Mouse (Mus musculus) effector memory CD4-positive, alpha-beta T cell, adult 7 months (primary cell): ENCODE data around the gene Gm17387. TPM values are rescaled to one million over a fixed set of nuclear protein-coding genes. Genes with fewer than 3 reads are reported as not detected.

Experiments
- polyA plus RNA-seq: library from polyadenylated mRNA; unstranded; fragments of 100-300 nt; shearing (Covaris generic); gene quantifications from one replicate; pipeline ENCODE4 v1.2.1, GENCODE M21; 2017

Gene Gm17387
- polyA plus RNA-seq = not detected

DNA sequence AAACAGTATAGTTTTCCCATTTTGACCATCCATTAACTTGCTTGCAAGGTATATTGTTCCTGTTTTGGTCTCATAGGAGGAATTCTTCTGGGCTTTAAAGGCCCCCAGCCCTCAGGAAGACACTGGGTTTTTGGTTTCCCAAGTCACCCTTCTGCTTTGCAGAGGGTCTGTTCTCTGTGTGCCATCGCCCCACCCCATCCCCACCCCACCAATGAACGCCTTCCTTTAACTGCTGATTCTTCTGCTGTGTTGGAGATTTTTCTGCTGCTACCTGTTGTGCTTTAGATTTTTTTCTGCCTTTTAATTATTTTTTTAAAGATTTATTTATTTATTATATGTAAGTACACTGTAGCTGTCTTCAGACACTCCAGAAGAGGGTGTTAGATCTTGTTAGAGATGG is at the start of gene Gm17387:
Gene Gm17387 (plus strand): TSS at position 301 of the 400 bp plus-strand sequence.

DNA sequence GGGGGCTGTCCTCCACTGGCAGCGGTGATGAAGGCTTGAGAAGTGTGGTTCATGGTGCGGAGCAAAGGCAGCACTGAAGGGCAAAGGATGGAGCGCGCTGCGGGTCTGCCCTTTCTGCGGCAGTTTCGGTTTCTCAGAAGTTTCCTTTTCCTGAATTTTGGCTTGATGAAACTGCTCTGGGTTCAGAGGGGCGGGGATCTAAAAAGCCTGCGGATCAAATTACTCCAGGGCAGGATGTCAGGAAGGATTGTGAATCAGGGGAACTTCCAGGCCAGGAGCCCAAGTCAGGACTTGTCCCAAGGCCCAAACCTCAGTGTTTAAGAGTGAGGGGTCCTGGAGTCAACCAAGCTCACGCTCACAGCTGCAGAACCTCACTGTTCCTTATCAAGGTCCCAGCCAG is 18.3 kb upstream of the Gm17387 start, which contains the start of gene Ifitm3:
Gene Ifitm3 (minus strand): TSS at position 178 of the 400 bp plus-strand sequence.

GRCm38 (mm10) chr7:141017824-141018223 is 11.1 kb upstream of the Gm17387 start, which contains the start of gene Ifitm6:
Gene Ifitm6, minus strand, starts transcription at chr7:141017924.

GRCm38 (mm10) chr7:141060426-141061242 is 31.7 kb downstream of the Gm17387 start, which contains the start of gene B4galnt4:
Gene B4galnt4, plus strand, starts transcription at chr7:141061104.

DNA sequence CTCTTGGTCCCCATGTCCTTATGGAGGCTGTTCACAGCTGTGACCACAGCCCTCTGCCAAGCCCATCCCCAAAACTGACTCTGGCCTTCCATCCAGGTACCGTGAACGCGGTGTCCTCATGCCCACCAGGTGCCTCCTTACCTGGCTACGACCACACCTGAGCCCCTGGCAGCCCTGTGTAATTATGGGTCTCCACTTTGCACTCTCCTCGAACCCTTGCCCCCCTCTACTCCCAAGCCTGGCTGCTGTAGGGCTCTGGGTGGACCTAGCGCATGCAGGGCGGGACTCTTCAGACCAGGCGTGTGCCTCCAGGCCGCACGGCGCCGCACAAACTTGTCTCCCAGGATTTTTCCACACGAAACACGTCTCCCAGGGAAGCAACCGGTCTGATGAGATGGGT is 48.9 kb downstream of the Gm17387 start, which contains the start of gene Pkp3:
Gene Pkp3 (plus strand): TSS at position 378 of the 400 bp plus-strand sequence.

Other genes with a start within 250 kb of the Gm17387 start
- gene Syce1, start 241.3 kb upstream of the Gm17387 start, polyA plus RNA-seq = not detected
- 0.18 TPM for gene Zfp941, start 207.0 kb upstream of the Gm17387 start, polyA plus RNA-seq
- gene Urah, start 194.1 kb upstream of the Gm17387 start, polyA plus RNA-seq = not detected
- not detected for gene Scgb1c1, start 183.6 kb upstream of the Gm17387 start, polyA plus RNA-seq
- gene Odf3, start 181.3 kb upstream of the Gm17387 start, polyA plus RNA-seq = 0.30 TPM
- gene Gm45785, start 172.8 kb upstream of the Gm17387 start, polyA plus RNA-seq = 1.3 TPM
- gene Ric8a, start 172.2 kb upstream of the Gm17387 start, polyA plus RNA-seq = 107 TPM
- gene Bet1l, start 171.6 kb upstream of the Gm17387 start, polyA plus RNA-seq = 51.2 TPM
- gene Psmd13, start 147.2 kb upstream of the Gm17387 start, polyA plus RNA-seq = 145 TPM
- gene Sirt3, start 146.8 kb upstream of the Gm17387 start, polyA plus RNA-seq = 2.6 TPM
- gene Cox8b, start 128.7 kb upstream of the Gm17387 start, polyA plus RNA-seq = not detected
- gene Nlrp6, start 108.2 kb upstream of the Gm17387 start, polyA plus RNA-seq = 0.11 TPM
- 9.2 TPM for gene Pgghg, start 87.7 kb upstream of the Gm17387 start, polyA plus RNA-seq
- not detected for gene Ifitm5, start 78.8 kb upstream of the Gm17387 start, polyA plus RNA-seq
- not detected for gene Gm45717, start 73.2 kb upstream of the Gm17387 start, polyA plus RNA-seq
- gene Ifitm2, start 73.1 kb upstream of the Gm17387 start, polyA plus RNA-seq = 19.8 TPM
- gene Ifitm1, start 61.9 kb upstream of the Gm17387 start, polyA plus RNA-seq = 8.4 TPM
- gene Ifitm3, start 18.4 kb upstream of the Gm17387 start, polyA plus RNA-seq = 9.4 TPM
- not detected for gene Ifitm6, start 11.2 kb upstream of the Gm17387 start, polyA plus RNA-seq
- gene B4galnt4, start 32.0 kb downstream of the Gm17387 start, polyA plus RNA-seq = 19.2 TPM
- gene Pkp3, start 49.1 kb downstream of the Gm17387 start, polyA plus RNA-seq = 186 TPM
- 69.4 TPM for gene Sigirr, start 71.4 kb downstream of the Gm17387 start, polyA plus RNA-seq
- gene Ano9, start 88.7 kb downstream of the Gm17387 start, polyA plus RNA-seq = not detected
- gene Ptdss2, start 93.3 kb downstream of the Gm17387 start, polyA plus RNA-seq = 4.1 TPM
- gene Rnh1, start 143.7 kb downstream of the Gm17387 start, polyA plus RNA-seq = 81.9 TPM
- gene Hras, start 164.9 kb downstream of the Gm17387 start, polyA plus RNA-seq = 25.0 TPM
- gene Lrrc56, start 165.0 kb downstream of the Gm17387 start, polyA plus RNA-seq = 2.7 TPM
- 13.5 TPM for gene Lmntd2, start 184.9 kb downstream of the Gm17387 start, polyA plus RNA-seq
- 6.5 TPM for gene Rassf7, start 186.7 kb downstream of the Gm17387 start, polyA plus RNA-seq
- 95.3 TPM for gene Phrf1, start 199.7 kb downstream of the Gm17387 start, polyA plus RNA-seq
- 405 TPM for gene Irf7, start 237.3 kb downstream of the Gm17387 start, polyA plus RNA-seq
- gene Cdhr5, start 247.7 kb downstream of the Gm17387 start, polyA plus RNA-seq = not detected